ENCODE assay signal across 9 mouse cellular contexts in genomic region chr10:21924051-21924720, GRCm38 (mm10). TPM values are rescaled to one million over a fixed set of nuclear protein-coding genes. Genes with fewer than 3 reads are reported as not detected.
A peak's percentile ranks its signal among the peaks of the same experiment; 100 is the strongest.
DNase-seq lines count a peak whose midpoint lies in the region; ATAC-seq and TF ChIP-seq lines count a peak whose summit lies in the region.
"Had no signal": no experiment of that assay in that cellular context is flagged by ENCODE, and none has a peak within 500 bp of the region (broad histone marks: within the 10 kb centered on the region; RNA-seq: fewer than 3 reads in every experiment).

No protein-coding gene starts in this region.

- peaks cover 22% of the 10 kb centered on the region for H3K4me1 ChIP-seq in forebrain, embryonic 13.5 days
- peaks cover 27% of the 10 kb centered on the region for H3K4me1 ChIP-seq in forebrain, embryonic 10.5 days
- H3K4me1 ChIP-seq in hindbrain, embryonic 15.5 days (replicated peaks): peaks cover 28% of the 10 kb centered on the region
- peaks cover 17% of the 10 kb centered on the region for H3K4me1 ChIP-seq in neural tube, embryonic 14.5 days (ENCODE audit: control insufficient read depth, insufficient read depth, low read length)
- H3K4me1 ChIP-seq: megakaryocyte, embryonic 14.5 days had no signal

- H3K9me3 ChIP-seq in forebrain, embryonic 13.5 days (replicated peaks): no peaks in the 10 kb centered on the region
- no peaks in the 10 kb centered on the region for H3K9me3 ChIP-seq in forebrain, embryonic 10.5 days
- no peaks in the 10 kb centered on the region for H3K9me3 ChIP-seq in hindbrain, embryonic 15.5 days
- no peaks in the 10 kb centered on the region for H3K9me3 ChIP-seq in neural tube, embryonic 14.5 days (ENCODE audit: control insufficient read depth, low read length)
- H3K9me3 ChIP-seq: megakaryocyte, embryonic 14.5 days had no signal

- no peaks in the 10 kb centered on the region for H3K27me3 ChIP-seq in forebrain, embryonic 13.5 days
- 0 out of 2 replicates have a peak, but pooled peaks cover 4% of the 10 kb centered on the region for H3K27me3 ChIP-seq in forebrain, embryonic 10.5 days (ENCODE audit: poor library complexity, severe bottlenecking)
- H3K27me3 ChIP-seq in hindbrain, embryonic 15.5 days: no peaks in the 10 kb centered on the region
- no peaks in the 10 kb centered on the region for H3K27me3 ChIP-seq in neural tube, embryonic 14.5 days (ENCODE audit: control insufficient read depth, insufficient read depth, low read length)

- no peaks in the 10 kb centered on the region for H3K36me3 ChIP-seq in forebrain, embryonic 13.5 days (ENCODE audit: poor library complexity, severe bottlenecking)
- no peaks in the 10 kb centered on the region for H3K36me3 ChIP-seq in forebrain, embryonic 10.5 days (replicated peaks)
- H3K36me3 ChIP-seq in hindbrain, embryonic 15.5 days: no peaks in the 10 kb centered on the region
- no peaks in the 10 kb centered on the region for H3K36me3 ChIP-seq in neural tube, embryonic 14.5 days (ENCODE audit: control insufficient read depth, insufficient read depth, low read length)

- 72% methylated on average over 16 of the region's 16 CpGs for WGBS in forebrain, embryonic 13.5 days
- WGBS in forebrain, embryonic 10.5 days: 81% methylated on average over 16 of the region's 16 CpGs
- 59% methylated on average over 16 of the region's 16 CpGs for WGBS in hindbrain, embryonic 15.5 days
- WGBS in neural tube, embryonic 14.5 days: 55% methylated on average over 16 of the region's 16 CpGs

- peak; percentile 31; the same call in 1 of the 2 replicates for ATAC-seq in forebrain, embryonic 13.5 days
- peak; percentile 28 for ATAC-seq in hindbrain, embryonic 15.5 days (ENCODE audit: low FRiP score, low read depth)
- ATAC-seq in neural tube, embryonic 14.5 days (ENCODE audit: low read depth): peak; percentile 39; the same call in 1 of the 2 replicates

- no peak overlapping the region for H3K4me3 ChIP-seq in forebrain, embryonic 13.5 days
- no peak overlapping the region for H3K4me3 ChIP-seq in forebrain, embryonic 10.5 days
- peak overlapping the region; percentile 39 for H3K4me3 ChIP-seq in left cerebral cortex, adult 2 months
- H3K4me3 ChIP-seq in hindbrain, embryonic 15.5 days: no peak overlapping the region
- H3K4me3 ChIP-seq in neural tube, embryonic 14.5 days (ENCODE audit: low read depth, low read length): no peak overlapping the region
- H3K4me3 ChIP-seq: megakaryocyte, embryonic 14.5 days had no signal

- no peak for DNase-seq in forebrain, embryonic 10.5 days (ENCODE audit: extremely low spot score, low spot score)
- DNase-seq in left cerebral cortex, adult 2 months (ENCODE audit: extremely low spot score in 1 of 2, low spot score in 2 of 2): peak in 1 of 2 experiments; percentile 29
- DNase-seq in left cerebral cortex, postnatal 4 days: no peak
- no peak for DNase-seq in gastrocnemius, postnatal 14 days
- DNase-seq in cerebellum, adult 9-10 months: no peak

- TF ChIP-seq CTCF in left cerebral cortex, adult 2 months (IDR thresholded peaks at IDR 0.05): no peak

- no peak overlapping the region for H3K9ac ChIP-seq in forebrain, embryonic 13.5 days
- no peak overlapping the region for H3K9ac ChIP-seq in hindbrain, embryonic 15.5 days
- H3K9ac ChIP-seq in neural tube, embryonic 14.5 days (replicated peaks; ENCODE audit: low read depth, low read length): no peak overlapping the region

- H3K4me2 ChIP-seq in forebrain, embryonic 13.5 days: no peak overlapping the region
- peak overlapping the region; percentile 42 for H3K4me2 ChIP-seq in hindbrain, embryonic 15.5 days
- peak overlapping the region; percentile 26; the same call in 1 of the 2 replicates for H3K4me2 ChIP-seq in neural tube, embryonic 14.5 days (ENCODE audit: low read depth, low read length)

- intact Hi-C loops in left cerebral cortex, adult 2 months (cut with DNase I): no loop called here
- intact Hi-C loops in left cerebral cortex, postnatal 4 days (cut with DNase I): no loop called here
- intact Hi-C loops in gastrocnemius, postnatal 14 days (cut with DNase I; ENCODE audit: low total_unique reads): no loop called here

- peak overlapping the region; percentile 52 for H3K27ac ChIP-seq in forebrain, embryonic 13.5 days
- H3K27ac ChIP-seq in forebrain, embryonic 10.5 days: no peak overlapping the region
- peak overlapping the region; percentile 91 for H3K27ac ChIP-seq in left cerebral cortex, adult 2 months
- H3K27ac ChIP-seq in hindbrain, embryonic 15.5 days (replicated peaks): peak overlapping the region; percentile 83
- peak overlapping the region; percentile 76 for H3K27ac ChIP-seq in neural tube, embryonic 14.5 days (ENCODE audit: low read depth, low read length)

RNA-seq across cellular contexts. Expression of gene Sgk1, which starts 42.2 kb away (rescaled TPM):
- 16.3 and 18.3 TPM in 2 replicates for polyA plus RNA-seq in forebrain, embryonic 13.5 days (2015; fragmentation: Nextera tagmentation; extraction: Ambion mirVana)
- 17.8 and 21.3 TPM in 2 replicates for polyA plus RNA-seq in forebrain, embryonic 10.5 days (2016; fragmentation: Nextera tagmentation; extraction: Ambion mirVana)
- 100 to 1,000 TPM; 104 to 135 TPM for total RNA-seq in left cerebral cortex, adult 2 months (2021)
- total RNA-seq in left cerebral cortex, postnatal 4 days (2021): 10 to 100 TPM; 70.3 to 86.9 TPM
- polyA plus RNA-seq in hindbrain, embryonic 15.5 days (2015; fragmentation: Nextera tagmentation; extraction: Ambion mirVana): 36.6 and 41.5 TPM in 2 replicates
- 32.6 and 37.9 TPM in 2 replicates for polyA plus RNA-seq in neural tube, embryonic 14.5 days (2014; fragmentation: Nextera tagmentation; extraction: Ambion mirVana)
- 100 to 1,000 TPM; 137 to 328 TPM for total RNA-seq in gastrocnemius, postnatal 14 days (2021)
